Mouse (Mus musculus) T-cell, adult 2 months (primary cell): ENCODE results near the gene Th.

Experiments
- DNase-seq: peaks from one replicate; pipeline ENCODE4 v3.0.0; 2022; ENCODE audit warnings: low spot score

The Th gene

DNA sequence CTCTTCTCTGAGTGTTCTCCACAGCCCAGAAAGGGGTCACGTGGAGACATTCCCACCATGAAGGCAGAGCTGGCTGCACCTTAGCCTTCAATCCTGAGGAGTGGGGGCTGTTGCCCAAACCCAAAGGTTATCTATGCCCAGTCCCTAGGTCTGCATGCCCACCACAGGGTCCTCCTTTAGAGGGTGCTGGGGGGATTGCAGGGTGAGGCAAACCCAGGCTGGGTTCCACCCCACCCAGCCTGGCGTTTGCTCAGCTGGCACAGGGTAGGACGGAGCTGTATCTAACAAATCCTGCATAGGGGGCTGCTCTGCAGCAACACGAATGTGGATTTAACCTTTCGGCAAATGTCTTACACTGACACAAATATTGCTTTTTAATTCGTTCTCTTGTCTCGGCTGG, 29.2 kb downstream of the Th start:
- no peak for DNase-seq

DNA sequence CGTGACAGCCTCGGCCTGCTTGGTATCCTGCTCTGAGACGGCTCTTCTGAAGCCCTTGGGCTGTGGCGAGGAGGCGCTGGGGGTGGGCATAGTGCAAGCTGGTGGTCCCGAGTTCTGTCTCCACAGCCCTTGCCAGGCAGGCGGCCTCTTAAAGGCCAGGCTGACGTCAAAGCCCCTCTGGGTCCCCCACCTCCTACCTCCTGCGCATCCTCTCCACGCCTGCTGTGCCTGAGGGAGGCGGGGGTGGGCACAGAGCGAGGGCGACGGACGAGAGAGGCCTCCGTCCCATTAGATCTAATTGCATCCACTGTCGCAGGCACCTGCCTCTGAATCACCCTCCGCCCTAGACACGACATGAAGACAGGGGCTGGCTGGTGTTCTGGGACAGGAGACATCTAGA, 31.1 kb downstream of the Th start:
- DNase-seq, result no peak

DNA sequence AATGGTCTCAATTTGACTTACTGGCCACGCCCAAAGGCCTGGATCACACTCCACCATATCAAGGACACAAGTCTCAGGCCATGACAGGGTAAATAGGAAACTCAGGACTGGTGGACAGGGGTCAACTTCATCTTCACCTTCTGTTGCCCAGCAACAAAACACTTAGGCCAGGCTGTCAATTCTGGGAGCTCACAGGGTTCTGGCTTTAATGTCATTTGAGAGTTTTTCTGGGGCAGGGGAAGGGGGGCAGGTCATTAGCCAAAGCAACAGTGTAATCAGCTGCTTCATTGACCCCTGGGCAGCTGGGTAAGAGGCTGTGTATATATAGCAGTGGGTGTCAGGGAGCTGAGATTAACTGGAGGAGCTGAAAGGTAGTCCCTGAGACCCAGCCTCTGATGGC, 33.5 kb downstream of the Th start:
- DNase-seq, result no peak

DNA sequence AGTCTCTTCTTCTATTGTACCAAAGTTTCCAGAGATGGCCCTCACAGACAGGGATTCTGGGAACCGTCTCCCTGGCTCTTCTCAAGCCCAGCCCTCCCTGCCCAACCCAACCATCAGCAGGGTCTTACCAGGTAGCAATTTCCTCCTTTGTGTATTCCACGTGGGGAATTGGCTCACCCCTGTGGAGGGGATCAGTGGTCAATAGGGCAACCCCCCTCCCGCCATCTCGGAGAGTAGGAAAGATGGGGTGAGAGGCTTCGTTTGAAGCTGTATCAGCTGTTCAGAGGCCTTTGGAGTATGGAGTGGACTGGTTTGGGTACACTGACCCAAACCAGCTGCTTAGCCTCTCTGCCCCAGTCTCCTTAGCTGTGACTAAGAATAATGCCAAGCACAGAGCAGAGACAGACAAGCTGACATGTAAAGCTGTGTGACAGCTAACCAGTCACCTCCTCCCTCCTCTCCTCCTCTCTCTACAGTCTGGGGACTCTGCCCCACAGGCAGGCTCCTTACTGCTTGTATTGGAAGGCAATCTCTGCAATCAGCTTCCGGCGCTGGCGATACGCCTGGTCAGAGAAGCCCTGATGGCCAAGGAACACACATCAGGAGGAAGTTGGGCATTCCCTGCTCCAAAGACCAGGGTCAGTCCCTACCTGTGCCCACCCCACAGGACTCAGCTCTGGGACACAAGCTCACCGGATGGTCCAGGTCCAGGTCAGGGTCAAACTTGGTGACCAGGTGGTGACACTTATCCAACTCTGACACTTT, 34.8 kb downstream of the Th start:
- DNase-seq, result no peak

DNA sequence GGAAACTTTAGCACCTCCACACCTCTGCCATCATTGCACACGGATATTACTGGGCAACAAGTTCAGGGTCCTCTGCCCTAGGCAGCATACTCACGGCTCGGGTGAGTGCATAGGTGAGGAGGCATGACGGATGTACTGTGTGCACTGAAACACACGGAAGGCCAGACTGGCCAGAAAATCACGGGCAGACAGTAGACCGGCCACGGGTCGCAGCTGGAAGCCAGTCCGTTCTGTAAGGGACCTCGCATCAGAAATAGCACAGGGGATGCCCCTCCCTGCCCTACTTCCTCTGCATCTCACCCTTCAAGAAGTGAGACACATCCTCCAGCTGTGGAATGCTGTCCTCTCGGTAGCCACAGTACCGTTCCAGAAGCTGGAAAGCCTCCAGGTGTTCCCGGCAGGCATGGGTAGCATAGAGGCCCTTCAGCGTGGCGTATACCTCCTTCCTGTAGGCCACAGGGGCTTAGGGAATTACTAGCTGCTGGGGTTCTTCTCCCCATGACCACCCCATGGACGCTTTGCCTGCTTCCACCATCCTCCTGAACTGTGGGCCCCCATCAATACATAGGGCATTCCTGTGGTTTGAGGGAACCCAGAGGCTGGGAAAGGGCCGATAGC, 35.6 kb downstream of the Th start:
- no peak for DNase-seq

DNA sequence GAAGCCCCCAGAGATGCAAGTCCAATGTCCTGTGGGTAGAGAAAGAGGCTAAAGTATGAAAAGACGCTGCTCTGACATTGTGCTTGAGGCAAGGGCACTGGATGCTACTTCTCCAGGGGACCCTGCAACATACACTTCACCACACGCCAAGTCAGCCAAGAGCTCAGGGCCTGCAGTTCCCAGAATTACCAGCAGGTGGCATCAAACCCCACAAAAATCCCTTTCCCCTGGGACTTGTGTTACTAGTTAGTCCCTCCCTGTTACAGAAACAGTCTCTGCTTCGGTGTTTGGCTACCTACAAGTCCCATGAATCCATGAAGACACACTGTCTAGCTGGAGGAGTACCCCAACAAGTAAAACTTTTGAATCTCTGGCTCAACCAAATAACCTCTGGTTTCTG, 36.3 kb downstream of the Th start:
- DNase-seq, result peak; percentile 67

DNA sequence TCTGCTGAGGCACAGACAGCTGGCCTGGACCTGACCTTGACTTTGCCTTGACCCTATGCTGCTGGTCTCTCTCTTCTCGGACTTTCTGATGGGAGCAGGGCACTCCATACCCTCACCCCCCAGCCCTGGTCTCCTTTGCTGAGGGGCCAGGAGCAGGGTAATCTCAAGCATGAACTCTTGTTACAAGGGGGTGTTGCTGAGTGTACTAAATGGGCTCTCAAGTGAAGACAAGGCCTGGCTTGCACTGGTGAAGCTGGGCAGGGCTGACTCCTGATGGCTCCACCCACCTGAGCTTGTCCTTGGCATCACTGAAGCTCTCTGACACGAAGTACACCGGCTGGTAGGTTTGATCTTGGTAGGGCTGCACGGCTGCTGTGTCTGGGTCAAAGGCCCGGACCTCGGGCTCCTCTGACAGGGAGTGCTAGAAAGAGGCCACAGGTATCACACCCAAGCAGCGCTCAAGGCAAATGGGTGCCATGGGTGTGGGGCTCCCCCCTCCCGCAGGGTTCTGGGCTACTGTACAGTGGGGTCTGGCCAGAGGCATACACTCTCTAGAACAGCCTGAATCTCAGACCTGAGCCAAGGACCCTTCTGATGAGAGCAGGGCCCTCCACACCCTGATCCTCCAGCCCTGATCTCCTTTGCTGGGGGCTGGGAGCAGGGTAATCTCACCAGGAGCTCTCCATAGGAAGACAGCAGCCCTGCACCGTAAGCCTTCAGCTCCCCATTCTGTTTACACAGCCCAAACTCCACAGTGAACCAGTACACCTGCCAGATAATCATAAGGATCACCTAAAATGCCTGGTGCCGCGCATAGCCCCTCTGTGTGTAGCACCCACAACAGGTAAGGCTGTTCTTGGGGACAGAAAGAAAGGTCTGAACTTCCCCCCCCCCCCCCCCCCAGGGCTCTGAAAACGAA, 36.9 kb downstream of the Th start:
- DNase-seq, result no peak

DNA sequence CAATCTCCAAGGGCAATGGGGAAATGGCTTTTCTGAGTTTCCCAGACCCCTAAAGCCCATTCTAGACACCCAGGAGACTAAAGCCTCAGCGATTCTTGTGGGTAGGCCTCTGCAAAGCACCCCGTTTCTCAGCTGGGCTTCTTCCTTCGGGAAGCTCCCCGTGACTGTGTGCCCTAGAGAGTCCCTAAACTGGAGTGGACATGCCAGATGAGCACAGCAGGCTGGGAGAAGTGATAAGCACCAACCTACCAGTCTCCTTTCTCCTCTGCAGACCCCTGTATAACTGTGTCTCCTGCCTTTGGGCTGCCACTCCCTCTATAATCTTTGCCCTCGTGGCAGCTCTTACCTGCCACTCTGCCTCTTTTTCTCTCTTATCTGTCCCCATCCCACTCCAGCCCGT, 37.6 kb downstream of the Th start:
- DNase-seq, result no peak

DNA sequence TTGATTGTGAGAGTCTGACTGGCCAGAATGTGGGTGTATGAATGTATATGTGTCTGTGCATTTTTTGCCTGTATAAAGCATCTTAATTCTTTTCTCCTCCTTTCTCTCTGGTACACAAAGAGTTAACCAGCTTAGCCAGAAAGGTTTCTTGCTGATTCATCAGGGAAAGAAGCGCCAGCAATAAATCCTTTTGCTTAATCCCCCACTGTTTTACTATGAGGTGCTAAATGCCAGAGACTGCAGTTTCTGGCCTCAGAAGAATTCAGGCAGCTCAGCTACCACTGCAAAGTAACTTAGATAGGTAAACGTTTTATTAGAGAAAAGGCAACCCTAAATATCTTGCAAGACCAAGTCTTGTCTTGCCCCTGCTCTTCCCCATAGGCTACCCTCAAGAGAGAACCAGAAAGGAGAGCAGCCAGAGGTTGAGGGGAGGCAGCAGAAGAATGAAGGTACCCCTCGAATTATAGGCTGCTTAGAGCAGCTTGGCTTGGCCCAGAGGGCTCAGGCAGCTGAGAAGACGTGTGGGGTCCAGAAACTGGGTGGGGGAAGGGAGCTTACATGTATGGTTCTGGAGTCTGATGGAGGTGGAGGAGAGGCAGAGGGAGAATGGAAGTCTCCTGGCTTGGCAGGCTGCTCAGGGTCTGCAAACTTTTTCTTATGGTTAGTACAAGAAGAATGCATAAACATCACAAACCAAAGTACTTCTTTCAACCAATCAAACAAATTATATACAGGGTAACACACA, 61.3 kb downstream of the Th start:
- DNase-seq, result no peak

DNA sequence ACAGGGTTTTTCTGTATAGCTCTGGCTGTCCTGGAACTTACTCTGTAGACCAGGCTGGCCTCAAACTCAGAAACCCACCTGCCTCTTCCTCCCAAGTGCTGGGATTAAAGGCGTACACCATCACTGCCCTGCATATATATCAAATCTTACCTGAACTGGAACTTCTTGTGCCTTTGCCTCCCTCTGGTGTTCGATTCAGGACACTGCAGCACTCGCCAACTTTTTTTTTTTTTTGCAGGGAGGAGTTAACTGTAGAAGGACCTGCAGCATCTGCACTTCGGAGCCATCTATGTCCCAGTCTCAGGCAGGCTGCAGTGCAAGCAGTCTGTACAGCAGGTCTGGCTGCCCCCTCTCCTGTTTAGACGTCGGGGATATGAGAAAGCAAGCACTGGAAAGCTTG, 80.2 kb downstream of the Th start:
- DNase-seq, result peak; percentile 3
